Mouse (Mus musculus) bone marrow, adult 2 months (tissue): ENCODE results near the gene Spaar.

Source experiments
- CTCF ChIP-seq: fragments of 200-500 bp; IDR thresholded peaks from 2 replicates; pipeline ENCODE4 v1.5.1; 2011; ENCODE audit warnings: low read length, control low read depth; ENCODE audit not compliant: control insufficient read depth, insufficient read depth
- POLR2A ChIP-seq: fragments of 200-500 bp; IDR thresholded peaks from 2 replicates; pipeline ENCODE4 v1.6.1; 2011; ENCODE audit warnings: low read depth, mild to moderate bottlenecking, control low read depth, low read length, borderline replicate concordance; ENCODE audit not compliant: control insufficient read depth

GRCm38 (mm10) chr4:43738989-43739674, 9.3 kb downstream of the Spaar start:
- TF ChIP-seq CTCF (no peak), POLR2A (no peak)
